Mouse (Mus musculus) kidney, postnatal 36 days (tissue): ENCODE results near the gene Tmem141.
A peak's percentile ranks its signal among the peaks of the same experiment; 100 is the strongest.

ENCODE experiments used
- DNase-seq, 2 experiments: peaks; one replicate each; pipeline ENCODE4 v3.0.0; 2021 to 2022; ENCODE audit warnings: mixed read lengths in 2 of 2

Gene Tmem141

DNA sequence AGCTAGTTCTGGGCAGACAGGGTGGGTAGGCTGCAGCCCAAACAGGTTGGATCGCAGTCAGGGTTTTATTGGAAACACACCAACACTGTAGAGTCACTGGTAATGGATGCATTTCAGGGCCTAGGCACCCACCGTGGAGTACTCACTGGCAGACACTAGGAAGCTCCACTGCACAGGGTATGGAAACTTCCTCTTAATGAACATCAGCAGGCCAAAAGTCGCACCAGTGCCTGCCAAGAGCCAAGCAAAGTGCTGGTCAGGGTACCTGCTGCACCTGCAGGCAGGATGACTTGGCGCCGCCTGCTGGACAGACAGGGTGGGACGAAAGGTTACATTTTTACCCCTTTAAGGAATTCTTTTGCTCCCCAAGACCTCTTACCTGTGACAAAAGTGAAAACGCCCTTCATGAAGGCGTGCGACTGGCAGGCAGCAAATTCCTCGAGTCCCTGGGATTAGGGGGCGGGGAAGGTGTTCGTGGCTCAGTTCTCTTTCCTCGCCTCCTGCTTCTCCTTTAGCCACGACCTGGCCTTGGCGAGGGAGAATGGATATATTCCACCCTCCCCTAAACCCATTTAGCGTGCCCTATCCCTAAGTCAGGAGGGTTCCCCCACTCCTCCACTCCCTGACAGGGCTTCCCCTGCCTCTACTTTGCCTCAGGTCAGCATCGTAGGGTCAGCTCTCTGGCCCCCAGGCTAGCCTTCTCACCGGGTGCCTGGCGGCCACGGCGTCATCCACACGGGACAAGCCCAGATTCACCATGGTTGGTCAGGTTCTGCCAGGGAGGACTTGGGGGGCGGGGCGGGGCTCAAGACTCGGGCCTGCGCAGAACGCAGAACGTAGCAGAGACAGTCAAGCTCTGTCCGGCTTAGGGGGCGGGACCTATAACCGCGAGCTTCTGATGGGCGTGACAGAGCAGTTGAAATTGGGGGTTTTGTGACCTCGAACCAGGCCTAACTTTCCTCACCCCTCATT is at the start of gene Tmem141:
TSS of gene Tmem141 (minus strand) at position 777 of the 972 bp plus-strand sequence.
- peak; percentile 95 to 97 for DNase-seq

DNA sequence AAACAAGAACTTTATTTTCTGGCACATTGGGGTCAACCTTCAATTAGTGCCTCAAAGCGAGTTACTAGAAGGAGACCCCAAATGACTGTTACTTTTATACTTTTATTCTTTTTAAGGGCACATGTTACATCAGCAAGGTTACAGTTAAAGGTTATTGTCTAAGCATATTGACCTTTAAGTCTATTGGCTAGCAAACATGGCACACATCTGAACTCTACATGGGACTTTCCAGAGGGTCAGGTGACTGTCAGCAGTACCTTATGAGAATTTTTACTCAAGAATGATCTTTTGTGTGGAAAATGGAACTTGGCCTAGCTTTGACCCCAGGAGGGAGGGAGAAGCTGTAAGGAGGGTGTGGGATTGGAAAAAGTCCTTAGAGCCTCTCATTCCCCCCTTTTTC is 44.7 kb upstream of the Tmem141 start:
- no peak for DNase-seq

- DNase-seq: no peak
Measured at GRCm38 (mm10) chr2:25664125-25664524, 42.3 kb upstream of the Tmem141 start.

DNA sequence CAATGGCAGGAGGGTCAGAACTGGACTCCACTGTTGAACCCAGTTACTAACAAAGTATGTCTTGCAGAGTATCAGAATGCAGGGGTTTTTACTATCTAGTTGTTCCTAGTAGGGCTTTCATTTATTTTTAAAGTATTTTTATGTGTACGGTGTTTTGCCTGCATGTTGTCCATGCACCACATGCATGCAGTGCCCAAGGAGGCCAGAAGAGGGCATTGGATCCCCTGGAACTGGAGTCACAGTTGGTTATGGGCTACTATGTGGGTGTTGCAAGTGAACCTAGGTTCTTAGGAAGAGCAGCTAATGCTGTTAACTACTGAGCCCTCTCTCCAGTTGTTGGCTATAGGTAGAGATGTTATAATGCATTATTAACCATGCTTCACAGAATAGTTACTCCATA is 41.7 kb upstream of the Tmem141 start:
- DNase-seq: peak; percentile 41 to 82

GRCm38 (mm10) chr2:25661245-25661970 is 39.6 kb upstream of the Tmem141 start:
- no peak for DNase-seq

GRCm38 (mm10) chr2:25660279-25660678 is 38.5 kb upstream of the Tmem141 start:
- no peak for DNase-seq

DNA sequence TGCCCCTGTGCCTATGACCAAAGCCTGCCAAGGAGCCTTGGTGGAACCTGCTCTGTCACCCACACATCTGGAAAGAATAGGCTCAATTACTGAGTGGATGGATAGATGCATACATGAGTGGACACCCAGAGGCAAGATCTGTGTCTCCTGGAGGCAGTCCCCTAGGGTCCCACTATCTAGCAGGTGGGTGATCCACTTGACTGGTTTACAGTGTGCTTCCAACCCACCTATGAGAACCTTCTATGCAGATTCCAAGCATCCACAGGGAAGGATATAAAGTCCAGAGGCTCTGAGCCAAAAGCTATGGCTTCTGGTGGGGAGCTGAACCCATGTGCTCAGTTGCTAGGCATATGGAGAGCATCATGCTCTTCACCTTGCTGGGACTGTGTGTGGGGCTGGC is 35.8 kb upstream of the Tmem141 start, which contains the start of gene Lcn5:
TSS of gene Lcn5 (plus strand) at position 301 of the 400 bp plus-strand sequence.
- DNase-seq: no peak

- peak in 1 of 2 experiments; percentile 33 for DNase-seq
Measured at GRCm38 (mm10) chr2:25657246-25657645, 35.4 kb upstream of the Tmem141 start.

GRCm38 (mm10) chr2:25656691-25657090 is 34.9 kb upstream of the Tmem141 start:
- DNase-seq: no peak

DNA sequence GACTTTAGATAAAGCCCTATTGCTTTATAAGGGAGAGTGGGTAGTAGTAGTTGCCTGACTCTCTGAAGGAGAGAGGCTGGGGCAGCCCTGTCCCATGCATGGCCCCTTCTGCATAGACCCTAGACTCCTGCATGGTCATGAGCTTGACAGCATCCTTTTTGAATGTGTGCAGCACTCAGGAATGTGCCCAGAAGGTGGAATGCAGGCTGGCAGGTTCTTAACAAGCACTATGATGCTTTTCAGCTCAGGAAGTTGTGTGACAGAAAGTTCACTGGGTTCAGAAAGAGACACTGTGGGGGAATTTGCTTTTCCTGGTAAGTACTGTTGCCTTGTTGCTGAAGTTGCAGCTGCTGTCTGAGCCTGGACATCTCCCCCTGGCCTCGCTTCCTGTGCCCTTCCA is 32.7 kb upstream of the Tmem141 start:
- DNase-seq: no peak

GRCm38 (mm10) chr2:25652902-25653301 is 31.1 kb upstream of the Tmem141 start, which contains the start of gene Lcn8:
Lcn8 (plus strand) TSS chr2:25653120.
- no peak for DNase-seq

DNA sequence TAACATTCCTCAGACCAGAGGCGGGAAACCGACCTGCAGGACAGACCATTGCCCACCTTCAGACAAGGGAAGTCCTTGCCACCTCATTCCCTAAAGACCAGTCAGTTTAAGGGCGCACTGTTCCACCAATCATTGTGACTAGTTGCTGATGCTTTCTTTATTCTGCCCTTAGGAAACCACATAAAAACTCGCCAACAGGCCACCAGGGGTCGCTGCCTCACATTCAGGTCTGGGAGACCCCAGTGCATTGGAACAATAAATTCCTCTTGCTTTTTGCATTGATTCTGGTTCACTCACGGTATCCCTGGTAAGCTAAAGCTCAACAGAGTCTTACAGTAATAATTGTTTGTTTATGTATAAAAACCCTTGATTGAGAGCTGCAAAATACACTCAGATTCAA is 18.1 kb upstream of the Tmem141 start:
- DNase-seq: peak in 1 of 2 experiments; percentile 71

GRCm38 (mm10) chr2:25634046-25634445 is 12.2 kb upstream of the Tmem141 start:
- no peak for DNase-seq

DNA sequence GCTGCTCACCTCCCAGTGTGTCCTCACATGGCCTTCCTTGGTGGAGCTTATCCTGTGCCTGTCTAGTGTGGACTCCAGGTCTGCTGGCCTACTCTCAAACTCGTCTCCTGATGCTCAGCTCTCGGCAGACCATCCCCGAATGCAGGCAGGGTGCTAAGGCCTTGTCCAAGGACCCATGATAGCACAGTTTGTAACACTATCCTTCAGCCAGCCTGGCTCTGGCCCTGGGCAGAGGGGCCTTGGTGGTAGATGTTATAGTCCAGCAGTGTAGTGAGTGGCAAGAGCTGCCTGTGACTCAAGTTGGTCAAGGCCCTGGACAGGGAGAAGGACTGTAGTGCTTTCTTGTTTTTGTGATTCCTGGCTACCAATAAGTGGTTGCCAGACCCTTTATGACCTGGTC is 11.8 kb upstream of the Tmem141 start:
- no peak for DNase-seq

DNA sequence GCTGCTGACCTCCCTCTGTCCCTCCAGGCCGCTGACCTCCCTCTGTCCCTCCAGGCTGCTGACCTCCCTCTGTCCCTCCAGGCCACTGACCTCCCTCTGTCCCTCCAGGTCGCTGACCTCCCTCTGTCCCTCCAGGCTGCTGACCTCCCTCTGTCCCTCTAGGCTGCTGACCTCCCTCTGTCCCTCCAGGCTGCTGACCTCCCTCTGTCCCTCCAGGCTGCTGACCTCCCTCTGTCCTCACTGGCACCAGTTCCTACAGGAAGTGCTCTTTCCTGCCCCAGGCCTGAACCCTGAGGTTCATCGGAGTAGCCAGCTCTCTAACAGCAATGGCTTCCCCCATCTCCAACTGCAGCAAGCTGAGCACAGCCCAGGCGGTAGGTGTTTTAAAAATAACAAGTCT is 6.9 kb upstream of the Tmem141 start:
- peak; percentile 39 to 53 for DNase-seq

GRCm38 (mm10) chr2:25627811-25628210 is 6.0 kb upstream of the Tmem141 start, which contains the start of gene Fcna:
Fcna (minus strand) TSS chr2:25628030.
- DNase-seq: no peak

DNA sequence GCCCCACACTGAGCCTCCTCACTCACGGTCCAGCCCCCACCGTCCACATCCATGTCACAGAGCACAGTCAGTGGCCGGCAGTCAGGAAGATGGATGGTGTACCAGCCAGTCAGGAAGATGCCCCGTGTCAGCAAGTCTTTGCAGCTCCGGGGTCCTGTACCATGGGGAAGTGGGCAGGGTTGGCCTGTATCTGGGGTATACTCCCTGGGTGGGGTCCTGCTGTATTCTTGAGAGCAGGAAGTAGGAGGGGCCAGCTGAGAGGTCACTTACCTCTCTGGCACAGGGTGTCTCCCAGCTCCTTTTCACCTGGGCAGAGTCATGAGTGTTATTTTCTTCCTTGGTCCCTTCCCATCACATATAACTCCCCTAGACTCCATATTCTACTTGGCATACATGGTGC is 4.2 kb upstream of the Tmem141 start:
- DNase-seq: no peak

DNA sequence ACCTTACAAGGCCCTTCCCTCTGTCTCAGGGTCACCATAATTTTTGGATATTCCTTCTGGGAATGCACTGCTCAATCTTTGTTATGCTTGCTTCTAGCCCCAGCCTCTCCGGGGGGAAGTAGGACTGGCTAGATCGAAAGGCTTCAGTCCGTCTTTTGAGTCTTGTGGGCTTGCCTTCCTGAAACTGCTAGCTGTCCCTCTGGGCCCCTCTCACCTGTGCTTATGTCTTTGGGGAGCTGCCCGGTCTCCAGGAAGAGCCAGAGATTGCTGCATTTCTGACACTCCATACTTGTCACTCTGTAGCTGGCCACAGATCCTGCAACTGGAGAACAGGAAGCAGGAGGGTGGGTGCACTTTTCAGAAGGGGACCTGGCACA is 965 bp downstream of the Tmem141 start:
- DNase-seq: no peak

GRCm38 (mm10) chr2:25620386-25620785 is 1.4 kb downstream of the Tmem141 start:
- DNase-seq: no peak

DNA sequence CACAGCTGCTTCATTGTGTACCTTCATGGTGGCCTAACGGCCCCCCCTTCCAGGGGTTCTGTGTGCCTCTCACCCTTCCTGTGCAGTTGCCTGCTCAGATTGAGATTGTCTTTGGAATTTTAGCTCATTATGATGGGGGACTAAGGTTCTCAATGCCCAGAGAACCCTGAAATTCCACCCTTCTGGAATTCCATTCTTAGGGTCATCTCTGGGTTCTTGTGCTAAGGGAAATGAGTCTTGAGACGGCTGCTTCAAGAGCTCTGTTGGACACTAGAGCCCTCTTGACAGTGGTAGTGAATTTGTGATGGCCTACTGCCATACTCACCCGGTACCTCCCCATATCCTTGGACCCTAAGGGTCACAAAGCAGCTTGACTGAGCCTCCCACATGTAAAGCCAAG is 4.2 kb downstream of the Tmem141 start, which contains the start of gene Ccdc183:
TSS of gene Ccdc183 (minus strand) at position 101 of the 400 bp plus-strand sequence.
- DNase-seq: no peak

DNA sequence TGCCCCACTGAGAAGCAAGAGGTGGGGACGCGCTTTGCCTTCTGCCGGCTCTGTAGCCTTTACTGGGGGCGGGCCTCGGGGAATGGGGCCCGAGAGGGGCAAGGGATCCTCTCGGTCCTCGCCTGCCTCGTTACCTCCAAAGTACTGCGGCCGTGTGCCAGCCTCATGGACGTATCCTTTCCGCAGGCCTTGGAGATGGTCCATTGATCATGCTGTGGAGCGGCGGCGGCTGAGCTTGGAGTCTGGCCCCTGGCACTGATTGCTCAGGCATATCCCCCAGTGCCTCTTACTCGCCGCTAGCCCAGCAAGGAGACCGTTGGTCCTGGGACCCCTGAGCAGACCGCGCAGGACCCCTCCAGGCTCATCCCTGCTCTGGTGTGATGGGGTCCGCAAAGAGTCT is 5.4 kb downstream of the Tmem141 start:
- DNase-seq: peak in 1 of 2 experiments; percentile 15

GRCm38 (mm10) chr2:25608671-25609070 is 13.1 kb downstream of the Tmem141 start:
- no peak for DNase-seq
